ENCODE assay signal across 19 mouse cellular contexts in the genomic region with DNA sequence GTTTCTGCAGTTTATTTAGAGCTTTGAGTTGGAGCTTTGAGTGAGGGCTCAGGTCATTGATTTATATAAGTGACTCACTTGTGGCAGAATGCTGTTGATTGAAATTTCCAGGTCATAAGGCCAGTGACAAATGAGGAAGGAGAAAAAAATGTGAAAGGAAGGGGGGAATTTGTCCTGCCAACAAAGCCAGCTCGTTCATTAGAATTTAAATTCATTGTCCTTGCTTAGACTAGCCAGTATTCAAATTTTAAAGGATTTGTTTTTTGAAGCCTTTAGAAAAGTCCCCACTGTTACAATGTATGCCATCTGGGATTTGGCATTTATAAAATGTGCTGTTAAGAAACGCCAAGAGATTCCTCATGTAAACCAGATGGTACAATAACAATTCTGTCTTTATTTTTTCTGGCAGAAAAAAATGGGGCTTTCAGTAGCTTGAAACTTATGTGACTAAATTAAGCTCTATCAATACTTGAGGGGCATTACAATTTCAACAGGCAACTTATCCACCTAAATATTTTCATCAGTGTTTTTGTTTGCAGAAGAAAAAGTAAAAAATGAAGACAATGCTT. TPM values are rescaled to one million over a fixed set of nuclear protein-coding genes. Genes with fewer than 3 reads are reported as not detected.
DNase-seq lines count a peak whose midpoint lies in the region; ATAC-seq and TF ChIP-seq lines count a peak whose summit lies in the region.
"Had no signal": no experiment of that assay in that cellular context is flagged by ENCODE, and none has a peak within 500 bp of the region (broad histone marks: within the 10 kb centered on the region; RNA-seq: fewer than 3 reads in every experiment).

No protein-coding gene starts in this region.

- no peak for TF ChIP-seq POLR2A in cortical plate, adult 2 months (IDR thresholded peaks at IDR 0.05; ENCODE audit: extremely low read depth, insufficient read depth, low read length)

- peaks cover 31% of the 10 kb centered on the region for H3K27me3 ChIP-seq in forebrain, embryonic 15.5 days
- peaks cover 46% of the 10 kb centered on the region for H3K27me3 ChIP-seq in forebrain, embryonic 11.5 days (ENCODE audit: control insufficient read depth, insufficient read depth, low read length)
- H3K27me3 ChIP-seq in midbrain, embryonic 12.5 days, result peaks cover 31% of the 10 kb centered on the region
- H3K27me3 ChIP-seq in midbrain, embryonic 10.5 days (ENCODE audit: low read depth, poor library complexity, severe bottlenecking), result peaks cover 22% of the 10 kb centered on the region; the same call in 1 of the 2 replicates
- no peaks in the 10 kb centered on the region for H3K27me3 ChIP-seq in limb, embryonic 10.5 days (ENCODE audit: low read depth, poor library complexity, severe bottlenecking)
- H3K27me3 ChIP-seq: neural tube, embryonic 13.5 days had no signal

- no peaks in the 10 kb centered on the region for H3K36me3 ChIP-seq in forebrain, embryonic 15.5 days
- no peaks in the 10 kb centered on the region for H3K36me3 ChIP-seq in forebrain, embryonic 11.5 days (ENCODE audit: control insufficient read depth, insufficient read depth, low read length)
- no peaks in the 10 kb centered on the region for H3K36me3 ChIP-seq in midbrain, embryonic 12.5 days
- H3K36me3 ChIP-seq in midbrain, embryonic 10.5 days, result no peaks in the 10 kb centered on the region
- H3K36me3 ChIP-seq in limb, embryonic 10.5 days, result no peaks in the 10 kb centered on the region
- H3K36me3 ChIP-seq: midbrain, embryonic 15.5 days; neural tube, embryonic 13.5 days had no signal

- no peak overlapping the region for H3K9ac ChIP-seq in forebrain, embryonic 15.5 days (replicated peaks)
- H3K9ac ChIP-seq in forebrain, embryonic 11.5 days (ENCODE audit: low read length), result no peak overlapping the region
- H3K9ac ChIP-seq in midbrain, embryonic 12.5 days (replicated peaks), result no peak overlapping the region
- H3K9ac ChIP-seq: midbrain, embryonic 15.5 days; neural tube, embryonic 13.5 days had no signal

- no peak overlapping the region for H3K4me3 ChIP-seq in forebrain, embryonic 15.5 days
- H3K4me3 ChIP-seq in forebrain, embryonic 11.5 days (ENCODE audit: low read depth, low read length), result no peak overlapping the region
- H3K4me3 ChIP-seq in midbrain, embryonic 12.5 days, result no peak overlapping the region
- no peak overlapping the region for H3K4me3 ChIP-seq in midbrain, embryonic 10.5 days
- no peak overlapping the region for H3K4me3 ChIP-seq in cortical plate, adult 2 months (ENCODE audit: insufficient read depth, low read length)
- H3K4me3 ChIP-seq in limb, embryonic 10.5 days, result no peak overlapping the region
- H3K4me3 ChIP-seq: erythroblast, embryonic 14.5 days; midbrain, embryonic 15.5 days; neural tube, embryonic 13.5 days had no signal

- H3K4me1 ChIP-seq in forebrain, embryonic 15.5 days, result peaks cover 23% of the 10 kb centered on the region
- peaks cover 8% of the 10 kb centered on the region; the same call in 1 of the 2 replicates for H3K4me1 ChIP-seq in forebrain, embryonic 11.5 days (replicated peaks; ENCODE audit: control insufficient read depth, insufficient read depth, low read length)
- H3K4me1 ChIP-seq in midbrain, embryonic 12.5 days, result peaks cover 12% of the 10 kb centered on the region
- peaks cover 22% of the 10 kb centered on the region for H3K4me1 ChIP-seq in midbrain, embryonic 10.5 days
- peaks cover 4% of the 10 kb centered on the region for H3K4me1 ChIP-seq in cortical plate, adult 2 months (ENCODE audit: control insufficient read depth, insufficient read depth, low read length)
- H3K4me1 ChIP-seq in limb, embryonic 10.5 days, result peaks cover 31% of the 10 kb centered on the region

- H3K9me3 ChIP-seq in forebrain, embryonic 15.5 days, result no peaks in the 10 kb centered on the region
- no peaks in the 10 kb centered on the region for H3K9me3 ChIP-seq in forebrain, embryonic 11.5 days (ENCODE audit: control insufficient read depth, low read length)
- no peaks in the 10 kb centered on the region for H3K9me3 ChIP-seq in midbrain, embryonic 12.5 days
- no peaks in the 10 kb centered on the region for H3K9me3 ChIP-seq in midbrain, embryonic 10.5 days (replicated peaks)
- H3K9me3 ChIP-seq in limb, embryonic 10.5 days (replicated peaks), result no peaks in the 10 kb centered on the region
- H3K9me3 ChIP-seq: midbrain, embryonic 15.5 days; neural tube, embryonic 13.5 days had no signal

- peak; percentile 90 for ATAC-seq in forebrain, embryonic 15.5 days (replicated peaks)
- no peak for ATAC-seq in forebrain, embryonic 11.5 days (replicated peaks; ENCODE audit: low FRiP score)
- ATAC-seq in midbrain, embryonic 12.5 days (ENCODE audit: low FRiP score, low read depth), result peak; percentile 41; the same call in 1 of the 2 replicates
- ATAC-seq: hindbrain, postnatal 0 days; lung, postnatal 0 days had no signal

- H3K4me2 ChIP-seq in forebrain, embryonic 15.5 days (replicated peaks), result no peak overlapping the region
- H3K4me2 ChIP-seq in forebrain, embryonic 11.5 days (ENCODE audit: low read depth, low read length, severe bottlenecking), result no peak overlapping the region
- H3K4me2 ChIP-seq in midbrain, embryonic 12.5 days (replicated peaks), result no peak overlapping the region
- H3K4me2 ChIP-seq: midbrain, embryonic 15.5 days; neural tube, embryonic 13.5 days had no signal

- peak overlapping the region; percentile 84 for H3K27ac ChIP-seq in forebrain, embryonic 15.5 days (replicated peaks)
- H3K27ac ChIP-seq in forebrain, embryonic 11.5 days (ENCODE audit: low read depth, low read length), result no peak overlapping the region
- no peak overlapping the region for H3K27ac ChIP-seq in midbrain, embryonic 12.5 days (replicated peaks)
- no peak overlapping the region for H3K27ac ChIP-seq in midbrain, embryonic 10.5 days (replicated peaks)
- H3K27ac ChIP-seq in cortical plate, adult 2 months (ENCODE audit: insufficient read depth, low read length), result peak overlapping the region; percentile 84
- H3K27ac ChIP-seq in limb, embryonic 10.5 days, result no peak overlapping the region
- H3K27ac ChIP-seq: hindbrain, postnatal 0 days; midbrain, embryonic 15.5 days; neural tube, embryonic 13.5 days had no signal

- no peak for DNase-seq in forebrain, embryonic 11.5 days (ENCODE audit: low spot score)
- no peak for DNase-seq in midbrain, embryonic 10.5 days (ENCODE audit: low spot score)
- DNase-seq in retina, embryonic 14.5 days (ENCODE audit: low spot score), result peak; percentile 30
- no peak for DNase-seq in limb, embryonic 10.5 days (ENCODE audit: low spot score)
- DNase-seq: cerebellum, postnatal 25 days; gastrocnemius, postnatal 25 days had no signal

- 1% methylated on average over 2 of the region's 2 CpGs for WGBS in forebrain, embryonic 15.5 days
- WGBS in forebrain, embryonic 11.5 days, result 22% methylated on average over 2 of the region's 2 CpGs
- 30% methylated on average over 2 of the region's 2 CpGs for WGBS in midbrain, embryonic 12.5 days
- WGBS in midbrain, embryonic 10.5 days, result 51% methylated on average over 2 of the region's 2 CpGs
- 33% methylated on average over 2 of the region's 2 CpGs for WGBS in limb, embryonic 10.5 days

- no peak for TF ChIP-seq CTCF in cortical plate, adult 2 months (IDR thresholded peaks at IDR 0.05; ENCODE audit: extremely low read depth, insufficient read depth, low read length)

RNA-seq across cellular contexts. Expression of gene Zp2, which starts 11.8 kb away (rescaled TPM):
- not detected in 2 replicates for polyA plus RNA-seq in forebrain, embryonic 15.5 days (2015; fragmentation: Nextera tagmentation; extraction: Ambion mirVana)
- not detected in 2 replicates for polyA plus RNA-seq in forebrain, embryonic 11.5 days (2014; fragmentation: Nextera tagmentation; extraction: Ambion mirVana)
- polyA plus RNA-seq in midbrain, embryonic 12.5 days (2016; fragmentation: Nextera tagmentation; extraction: Ambion mirVana), result not detected in 2 replicates
- polyA plus RNA-seq in midbrain, embryonic 10.5 days (2016; fragmentation: Nextera tagmentation; extraction: Ambion mirVana), result not detected in 2 replicates
- polyA plus RNA-seq in cortical plate, adult 2 months (2012; rRNA removed), result 0.28 and 0.38 TPM in 2 replicates
- polyA plus RNA-seq in limb, embryonic 10.5 days (2016; fragmentation: Nextera tagmentation; extraction: Ambion mirVana), result not detected in 2 replicates
- polyA plus RNA-seq: C2C12; erythroblast, embryonic 14.5 days; heart, embryonic 14.5 days; hindbrain, postnatal 0 days; kidney, embryonic 14.5 days; liver, adult 2 months; lung, postnatal 0 days; midbrain, embryonic 15.5 days; neural tube, embryonic 13.5 days had no signal

RNA-seq across cellular contexts. Expression of gene Anks4b, which starts 16.7 kb away (rescaled TPM):
- 0.05 TPM in 1 of 2 replicates, not detected in the other for polyA plus RNA-seq in forebrain, embryonic 15.5 days (2015; fragmentation: Nextera tagmentation; extraction: Ambion mirVana)
- 0.07 TPM in 1 of 2 replicates, not detected in the other for polyA plus RNA-seq in forebrain, embryonic 11.5 days (2014; fragmentation: Nextera tagmentation; extraction: Ambion mirVana)
- not detected in 2 replicates for polyA plus RNA-seq in midbrain, embryonic 12.5 days (2016; fragmentation: Nextera tagmentation; extraction: Ambion mirVana)
- not detected in 2 replicates for polyA plus RNA-seq in midbrain, embryonic 10.5 days (2016; fragmentation: Nextera tagmentation; extraction: Ambion mirVana)
- 0.04 and 0.17 TPM in 2 replicates for polyA plus RNA-seq in cortical plate, adult 2 months (2012; rRNA removed)
- not detected in 2 replicates for polyA plus RNA-seq in limb, embryonic 10.5 days (2016; fragmentation: Nextera tagmentation; extraction: Ambion mirVana)
- polyA plus RNA-seq: C2C12; erythroblast, embryonic 14.5 days; heart, embryonic 14.5 days; hindbrain, postnatal 0 days; lung, postnatal 0 days; midbrain, embryonic 15.5 days; neural tube, embryonic 13.5 days had no signal

RNA-seq across cellular contexts. Expression of gene Crym, which starts 45.0 kb away (rescaled TPM):
- 44.5 and 44.6 TPM in 2 replicates for polyA plus RNA-seq in forebrain, embryonic 15.5 days (2015; fragmentation: Nextera tagmentation; extraction: Ambion mirVana)
- polyA plus RNA-seq in forebrain, embryonic 11.5 days (2014; fragmentation: Nextera tagmentation; extraction: Ambion mirVana), result 33.2 and 38.8 TPM in 2 replicates
- polyA plus RNA-seq in midbrain, embryonic 12.5 days (2016; fragmentation: Nextera tagmentation; extraction: Ambion mirVana), result 33.6 and 37.0 TPM in 2 replicates
- polyA plus RNA-seq in midbrain, embryonic 10.5 days (2016; fragmentation: Nextera tagmentation; extraction: Ambion mirVana), result 35.5 and 40.2 TPM in 2 replicates
- polyA plus RNA-seq in cortical plate, adult 2 months (2012; rRNA removed), result 66.2 and 71.7 TPM in 2 replicates
- 10.0 and 11.9 TPM in 2 replicates for polyA plus RNA-seq in limb, embryonic 10.5 days (2016; fragmentation: Nextera tagmentation; extraction: Ambion mirVana)
- polyA plus RNA-seq: C2C12; erythroblast, embryonic 14.5 days had no signal

RNA-seq across cellular contexts. Expression of gene Abca14, which starts 46.8 kb away (rescaled TPM):
- 0.03 TPM in 1 of 2 replicates, not detected in the other for polyA plus RNA-seq in forebrain, embryonic 15.5 days (2015; fragmentation: Nextera tagmentation; extraction: Ambion mirVana)
- not detected in 2 replicates for polyA plus RNA-seq in forebrain, embryonic 11.5 days (2014; fragmentation: Nextera tagmentation; extraction: Ambion mirVana)
- not detected in 2 replicates for polyA plus RNA-seq in midbrain, embryonic 12.5 days (2016; fragmentation: Nextera tagmentation; extraction: Ambion mirVana)
- not detected in 2 replicates for polyA plus RNA-seq in midbrain, embryonic 10.5 days (2016; fragmentation: Nextera tagmentation; extraction: Ambion mirVana)
- not detected in 2 replicates for polyA plus RNA-seq in cortical plate, adult 2 months (2012; rRNA removed)
- not detected in 2 replicates for polyA plus RNA-seq in limb, embryonic 10.5 days (2016; fragmentation: Nextera tagmentation; extraction: Ambion mirVana)
- polyA plus RNA-seq: C2C12; erythroblast, embryonic 14.5 days; heart, embryonic 14.5 days; hindbrain, postnatal 0 days; kidney, embryonic 14.5 days; midbrain, embryonic 15.5 days; neural tube, embryonic 13.5 days; thymus, postnatal 0 days had no signal

RNA-seq across cellular contexts. Expression of gene Tmem159, which starts 54.8 kb away (rescaled TPM):
- 6.2 and 7.7 TPM in 2 replicates for polyA plus RNA-seq in forebrain, embryonic 15.5 days (2015; fragmentation: Nextera tagmentation; extraction: Ambion mirVana)
- polyA plus RNA-seq in forebrain, embryonic 11.5 days (2014; fragmentation: Nextera tagmentation; extraction: Ambion mirVana), result 10.4 and 10.9 TPM in 2 replicates
- 19.3 and 25.4 TPM in 2 replicates for polyA plus RNA-seq in midbrain, embryonic 12.5 days (2016; fragmentation: Nextera tagmentation; extraction: Ambion mirVana)
- polyA plus RNA-seq in midbrain, embryonic 10.5 days (2016; fragmentation: Nextera tagmentation; extraction: Ambion mirVana), result 23.9 and 25.9 TPM in 2 replicates
- 12.3 and 13.4 TPM in 2 replicates for polyA plus RNA-seq in cortical plate, adult 2 months (2012; rRNA removed)
- 13.6 and 14.6 TPM in 2 replicates for polyA plus RNA-seq in limb, embryonic 10.5 days (2016; fragmentation: Nextera tagmentation; extraction: Ambion mirVana)
- polyA plus RNA-seq: erythroblast, embryonic 14.5 days had no signal

Comparison
In these comparisons a context has a peak if more than half of its experiments do, and no peak if none do; other contexts are left out.
1. H3K27ac ChIP-seq: peak in forebrain, embryonic 15.5 days (single experiment) and cortical plate, adult 2 months (single experiment); none in forebrain, embryonic 11.5 days (single experiment), midbrain, embryonic 12.5 days (single experiment), midbrain, embryonic 10.5 days (single experiment) and limb, embryonic 10.5 days (single experiment).